Mouse (Mus musculus) thymus, adult 2 months (tissue): ENCODE data around the gene Dnaaf1.

ENCODE experiments used
- CTCF ChIP-seq: fragments of 200-500 bp; IDR thresholded peaks from 2 replicates; pipeline ENCODE4 v1.5.1; 2012; ENCODE audit warnings: mild to moderate bottlenecking, control low read depth, low read length, moderate library complexity, borderline replicate concordance; ENCODE audit not compliant: control insufficient read depth, poor library complexity, insufficient read depth; ENCODE audit errors: extremely low read depth
- POLR2A ChIP-seq: fragments of 200-500 bp; IDR thresholded peaks from 2 replicates; pipeline ENCODE4 v1.6.1; 2012; ENCODE audit warnings: mild to moderate bottlenecking, low read length, control low read depth, moderate library complexity; ENCODE audit not compliant: control insufficient read depth, poor library complexity, insufficient read depth; ENCODE audit errors: extremely low read depth

- no peak for TF ChIP-seq CTCF
- no peak for TF ChIP-seq POLR2A
Observed at GRCm38 (mm10) chr8:119646846-119647245, 71.8 kb downstream of the Dnaaf1 start.
